Mouse (Mus musculus): ENCODE data around the gene Usp49.
A peak's percentile ranks its signal among the peaks of the same experiment; 100 is the strongest.

Gene Usp49

DNA sequence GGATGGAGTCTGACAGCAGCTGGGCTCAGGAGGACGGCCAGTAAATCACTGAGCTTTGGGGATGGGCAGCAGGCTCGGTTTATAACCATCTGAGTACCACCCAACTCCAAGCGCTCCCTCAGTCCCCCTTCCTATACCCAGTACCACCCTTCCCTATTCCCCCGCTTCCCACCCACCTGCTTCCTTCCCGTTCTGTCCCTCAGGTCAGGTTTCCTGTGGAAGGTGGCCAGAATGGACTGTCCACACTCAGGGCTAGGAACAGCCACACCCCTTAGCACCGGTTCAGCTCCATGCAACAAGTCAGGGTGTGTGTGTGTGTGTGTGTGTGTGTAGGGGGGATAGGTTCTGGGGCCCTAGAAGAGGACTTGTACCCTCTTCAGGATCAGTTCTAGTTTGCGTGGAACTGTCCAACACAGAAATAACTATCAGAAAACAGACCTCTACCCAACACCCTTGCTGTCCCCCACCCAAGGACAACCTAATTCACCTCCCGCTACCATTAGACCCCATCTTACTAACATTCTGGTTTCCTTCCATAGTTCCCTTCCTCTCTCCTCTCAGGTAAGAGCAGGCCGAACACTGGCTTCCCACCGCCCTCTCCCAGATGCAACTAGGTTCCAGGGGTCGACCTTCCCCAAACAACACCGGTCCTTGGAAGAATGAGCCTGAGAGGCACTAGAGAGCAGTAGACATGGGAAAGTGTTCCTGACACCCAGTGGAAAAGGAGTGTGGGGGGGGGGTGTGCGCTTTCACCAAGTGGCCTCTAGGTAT lies 63.4 kb downstream of the Usp49 start:
- DNase-seq (ENCODE audit: low read depth, low spot score): no peak

DNA sequence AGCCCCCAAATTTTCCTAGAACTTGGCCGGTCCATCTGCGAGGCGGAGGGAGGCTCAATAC lies 63.8 kb downstream of the Usp49 start, which contains the start of gene Gm21981:
Gene Gm21981 (minus strand): TSS at position 14 of the 61 bp plus-strand sequence.
- no peak for DNase-seq (ENCODE audit: low read depth, low spot score)

DNA sequence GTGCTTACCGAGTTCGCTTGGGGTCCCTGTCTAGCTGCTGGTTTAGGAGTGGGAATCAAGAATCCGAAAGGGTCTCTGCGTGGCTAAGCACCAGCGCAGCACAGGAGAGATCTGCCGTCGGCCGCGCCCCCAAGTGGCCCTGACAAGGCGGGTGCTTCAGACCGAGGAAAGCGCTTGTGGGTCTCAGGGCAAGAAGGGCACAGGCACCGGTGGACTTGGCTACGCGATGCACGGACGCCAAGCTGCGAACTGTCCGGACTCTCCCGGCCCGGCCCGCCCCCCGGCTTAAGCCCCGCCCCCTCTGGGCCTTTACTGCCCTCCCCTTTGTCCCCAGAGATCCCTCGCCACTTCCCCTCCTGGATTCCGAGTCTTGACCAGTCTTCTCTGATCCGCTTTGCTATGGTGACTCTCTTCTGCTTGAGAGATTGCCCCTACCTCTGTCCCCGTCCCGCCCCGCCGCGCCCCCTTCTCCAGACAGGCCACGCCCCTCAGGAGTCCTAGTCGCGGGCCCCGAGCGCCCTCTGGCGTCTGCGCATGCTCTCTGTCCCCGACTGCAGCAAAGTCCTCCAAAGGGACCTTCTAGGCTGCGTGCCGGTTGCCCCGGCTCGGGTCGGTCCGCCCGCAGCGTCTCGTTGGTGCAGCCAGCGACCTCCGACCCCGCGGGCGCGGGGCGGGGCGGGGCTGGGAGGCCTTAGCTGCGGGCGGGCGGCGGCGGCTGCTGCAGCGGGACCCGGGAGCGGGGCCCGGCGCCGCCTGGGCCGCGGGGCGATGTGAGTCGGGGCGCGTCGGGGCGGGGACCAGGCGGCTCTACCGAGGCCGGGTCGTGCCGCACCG lies 64.2 kb downstream of the Usp49 start, which contains the start of gene Prickle4:
Gene Prickle4 (minus strand): TSS at position 234 of the 834 bp plus-strand sequence.
- peak; percentile 93 for DNase-seq (ENCODE audit: low read depth, low spot score)

DNA sequence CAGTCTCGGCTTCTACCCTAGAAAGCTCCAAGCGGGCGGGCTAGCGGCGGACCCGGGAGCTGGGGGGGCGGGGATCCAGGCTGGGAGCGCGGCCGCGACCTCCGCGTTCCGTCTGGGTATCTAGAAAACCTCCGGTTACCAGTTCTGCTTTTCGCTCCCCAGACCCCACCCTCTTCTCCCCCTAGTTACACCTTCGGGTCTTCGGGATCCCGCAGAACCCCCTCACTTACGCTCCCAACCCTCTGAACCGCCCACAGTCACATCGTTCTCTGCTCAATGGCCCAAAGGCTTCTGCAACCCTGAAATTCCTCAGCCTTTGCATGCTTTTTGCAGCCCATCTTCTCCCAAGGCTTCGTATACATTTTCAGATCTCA lies 64.8 kb downstream of the Usp49 start:
- no peak for DNase-seq (ENCODE audit: low read depth, low spot score)

DNA sequence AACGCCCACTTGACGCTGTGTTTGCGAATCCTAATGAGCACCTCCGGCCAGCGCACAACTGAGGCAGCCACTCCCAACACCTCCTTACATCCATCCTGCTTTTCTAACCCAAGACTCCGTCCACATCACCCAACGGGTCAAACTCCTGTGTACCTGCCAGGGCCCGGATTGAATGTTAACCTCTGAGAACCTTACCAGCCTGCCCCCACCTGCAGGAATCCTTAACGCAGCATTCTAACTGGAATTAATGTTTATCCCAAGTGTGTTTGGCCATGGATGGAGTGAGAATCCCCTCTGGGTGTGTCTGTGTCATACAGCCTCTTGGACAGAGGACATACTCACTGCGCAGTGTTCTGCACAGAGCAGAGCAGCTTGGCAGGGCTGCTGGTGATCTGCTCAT lies 67.7 kb downstream of the Usp49 start:
- DNase-seq (ENCODE audit: low read depth, low spot score): no peak

DNA sequence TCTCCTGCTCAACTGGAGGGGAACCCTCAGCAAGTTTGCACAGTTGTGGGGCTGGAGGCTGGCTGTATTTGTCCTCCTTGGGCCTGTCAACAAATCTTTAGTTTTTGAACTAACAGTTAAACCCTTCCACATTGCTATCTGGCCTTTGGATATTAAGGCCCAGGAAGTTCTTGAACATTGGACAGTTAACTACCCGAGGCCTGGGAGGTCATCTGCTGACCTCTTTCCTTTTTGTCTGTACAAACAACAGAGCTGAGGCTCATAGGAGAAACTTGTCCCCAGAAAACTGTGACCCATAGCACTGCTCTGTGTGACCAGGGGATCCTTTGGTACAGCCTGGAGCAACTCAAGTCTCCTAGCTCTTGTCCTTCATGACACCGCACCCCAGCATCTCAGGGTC lies 68.6 kb downstream of the Usp49 start:
- DNase-seq (ENCODE audit: low read depth, low spot score): no peak

DNA sequence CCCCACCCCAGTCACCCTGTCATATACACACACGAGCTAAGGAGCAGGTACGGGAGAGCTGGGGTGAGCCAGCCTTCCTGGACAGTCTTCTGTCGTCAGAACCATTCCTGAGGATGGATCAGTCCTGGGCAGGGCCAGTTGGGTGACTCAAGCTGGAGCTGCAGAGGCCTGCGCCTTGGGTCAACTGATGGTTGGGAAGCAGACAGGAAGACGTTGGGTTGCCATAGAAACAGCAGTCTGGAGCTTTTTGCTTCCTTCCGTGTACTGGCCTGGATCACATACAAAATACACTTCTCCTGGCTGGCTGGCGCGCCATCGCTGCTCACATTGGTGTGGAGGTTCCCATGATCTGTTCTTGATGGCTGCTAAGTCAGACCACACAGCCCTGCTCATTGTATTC lies 71.3 kb downstream of the Usp49 start:
- DNase-seq (ENCODE audit: low read depth, low spot score): no peak

DNA sequence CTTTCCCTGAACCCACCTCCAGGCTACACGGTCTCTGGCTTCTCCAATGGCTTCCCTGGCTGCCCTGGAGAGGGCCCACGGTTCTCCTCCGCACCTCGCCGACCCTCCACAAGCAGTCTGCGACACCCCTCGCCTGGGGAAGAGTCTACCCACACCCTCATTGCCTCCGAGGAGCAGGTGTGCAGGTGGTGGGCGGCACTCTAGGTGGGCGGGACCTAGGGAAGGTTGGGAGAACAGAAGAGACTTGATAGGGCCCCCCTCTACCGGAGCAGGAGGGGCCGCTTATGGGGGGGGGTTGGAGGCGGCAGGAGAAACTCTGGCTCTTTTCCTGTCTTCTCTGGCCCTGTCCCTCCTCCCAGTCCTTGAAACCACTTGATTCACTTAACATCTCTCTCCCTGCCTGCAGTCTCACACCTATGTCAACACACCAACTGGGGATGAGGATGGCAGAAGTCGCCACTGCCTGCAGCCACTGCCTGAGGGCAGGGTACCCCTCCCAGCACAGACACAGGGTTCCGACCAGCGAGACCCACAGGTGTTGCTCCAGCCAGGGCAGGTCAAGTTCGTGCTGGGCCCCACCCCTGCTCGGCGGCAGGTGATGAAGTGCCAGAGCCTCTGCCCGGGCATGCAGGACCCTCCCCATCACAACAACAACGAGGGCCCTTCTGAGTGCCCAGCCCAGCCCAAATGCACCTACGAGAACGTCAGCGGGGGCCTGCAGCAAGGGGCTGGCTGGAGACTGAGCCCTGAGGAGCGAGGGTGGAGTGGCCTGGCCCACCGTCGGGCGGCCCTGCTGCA lies 72.3 kb downstream of the Usp49 start:
- no peak for DNase-seq (ENCODE audit: low read depth, low spot score)

DNA sequence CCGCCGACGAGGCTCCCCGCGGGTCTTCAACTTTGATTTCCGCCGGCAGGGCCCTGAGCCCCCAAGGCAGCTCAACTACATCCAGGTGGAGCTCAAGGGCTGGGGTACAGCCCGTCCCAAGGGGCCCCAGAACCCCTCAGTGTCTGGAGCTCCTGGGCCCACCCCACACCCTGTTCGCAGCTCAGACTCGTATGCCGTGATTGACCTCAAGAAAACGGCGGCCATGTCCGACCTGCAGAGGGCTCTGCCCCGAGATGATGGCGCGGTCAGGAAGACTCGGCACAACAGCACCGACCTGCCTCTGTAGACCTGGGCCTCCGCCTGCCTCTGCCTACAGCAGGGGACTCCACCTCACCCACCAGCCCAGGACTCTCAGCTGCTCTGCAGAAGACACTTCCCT lies 73.1 kb downstream of the Usp49 start:
- DNase-seq (ENCODE audit: low read depth, low spot score): no peak

DNA sequence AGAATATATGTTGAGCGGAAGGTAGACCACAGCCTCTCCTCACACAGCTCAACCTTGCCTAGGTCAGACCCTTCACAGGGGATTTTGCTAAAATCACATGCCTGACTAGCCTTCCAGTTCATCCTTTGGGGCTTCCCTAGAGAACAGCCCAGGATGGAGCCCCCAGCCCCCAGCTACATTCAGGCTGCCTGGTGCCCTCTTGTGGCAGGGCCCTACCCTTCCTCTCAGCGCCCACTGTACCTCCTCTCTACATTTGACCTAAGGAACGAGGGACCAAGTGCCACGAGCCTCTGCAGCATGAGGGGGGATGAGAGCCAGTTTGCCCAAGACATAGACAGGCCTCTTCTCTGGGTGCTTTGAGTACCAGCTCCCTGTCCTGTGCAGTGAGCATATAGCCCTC lies 74.2 kb downstream of the Usp49 start:
- DNase-seq (ENCODE audit: low read depth, low spot score): no peak

DNA sequence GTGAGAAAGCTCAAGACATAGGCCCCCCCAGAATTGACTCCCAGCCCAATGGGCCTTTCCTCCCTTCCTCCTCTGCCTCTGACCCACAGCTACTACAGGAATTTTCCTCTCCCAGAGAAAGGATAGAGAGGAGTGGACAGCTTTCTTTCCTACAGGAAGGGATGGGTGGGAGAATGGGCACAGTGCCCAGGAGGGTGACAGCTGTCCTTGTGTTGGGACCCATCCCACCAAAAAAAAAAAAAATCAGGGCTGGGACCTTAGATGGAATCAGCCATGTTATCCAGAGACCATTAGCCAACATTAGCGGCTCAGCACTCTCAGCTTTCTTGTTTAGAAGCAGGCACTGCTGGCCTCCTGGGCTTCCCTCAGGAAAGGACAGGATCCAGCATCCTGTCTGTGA lies 75.7 kb downstream of the Usp49 start:
- no peak for DNase-seq (ENCODE audit: low read depth, low spot score)

DNA sequence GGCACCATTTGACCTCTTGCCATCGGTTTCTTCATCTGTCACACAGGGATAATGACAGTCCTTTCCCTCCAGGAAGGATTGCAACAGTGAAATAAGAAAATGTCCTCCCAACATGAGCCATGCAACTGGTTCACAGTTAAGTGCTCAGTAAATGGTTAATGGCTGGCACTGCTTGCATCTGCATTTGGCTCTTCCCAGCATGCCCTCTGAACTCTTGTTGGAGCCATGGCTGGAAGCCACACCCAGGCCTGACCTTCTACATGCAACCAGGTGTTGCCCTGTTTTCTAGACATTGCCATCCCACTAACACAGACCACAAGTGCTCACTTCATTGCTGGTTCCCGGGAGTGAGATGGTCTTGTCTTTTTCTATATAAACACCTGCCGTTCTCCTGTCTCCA lies 77.5 kb downstream of the Usp49 start:
- no peak for DNase-seq (ENCODE audit: low read depth, low spot score)

DNA sequence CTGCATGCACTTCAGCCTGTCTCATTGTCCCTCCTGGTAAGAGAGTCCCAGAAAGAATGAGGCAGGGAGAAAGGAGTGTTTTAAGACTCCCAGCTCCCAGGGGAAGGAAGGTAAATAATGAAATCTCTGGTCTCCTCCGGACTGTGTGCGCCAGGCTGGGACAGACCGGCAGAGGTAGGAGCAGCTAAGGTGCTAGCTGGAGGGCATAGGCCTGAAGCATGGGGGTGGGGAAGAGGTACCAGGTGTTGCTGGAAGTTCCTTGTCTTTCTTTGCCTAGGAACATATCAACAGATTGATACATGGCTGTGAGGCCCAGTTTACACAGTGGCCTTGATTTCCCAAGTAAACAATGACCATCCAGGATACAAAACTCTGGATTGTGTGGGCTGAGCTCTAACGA lies 78.5 kb downstream of the Usp49 start:
- DNase-seq (ENCODE audit: low read depth, low spot score): no peak

DNA sequence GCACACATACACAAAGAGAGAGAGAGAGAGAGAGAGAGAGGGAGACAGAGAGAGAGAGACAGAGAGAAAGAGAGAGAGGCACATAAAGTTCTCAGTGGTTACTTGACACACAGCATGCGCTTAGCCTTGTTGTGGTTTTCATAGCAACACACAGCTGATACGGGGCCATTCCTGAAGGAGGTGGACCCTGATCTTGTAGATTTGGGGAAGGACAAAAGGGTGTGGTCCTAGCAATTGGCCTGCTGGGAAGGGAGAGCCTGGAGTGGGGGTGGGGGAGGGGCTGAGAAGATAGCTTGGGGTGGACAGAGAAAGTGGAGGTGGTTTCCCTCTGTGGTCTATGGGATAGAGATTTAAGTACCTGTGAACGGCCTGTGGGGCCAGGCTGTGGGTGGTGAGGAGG lies 79.5 kb downstream of the Usp49 start:
- no peak for DNase-seq (ENCODE audit: low read depth, low spot score)

DNA sequence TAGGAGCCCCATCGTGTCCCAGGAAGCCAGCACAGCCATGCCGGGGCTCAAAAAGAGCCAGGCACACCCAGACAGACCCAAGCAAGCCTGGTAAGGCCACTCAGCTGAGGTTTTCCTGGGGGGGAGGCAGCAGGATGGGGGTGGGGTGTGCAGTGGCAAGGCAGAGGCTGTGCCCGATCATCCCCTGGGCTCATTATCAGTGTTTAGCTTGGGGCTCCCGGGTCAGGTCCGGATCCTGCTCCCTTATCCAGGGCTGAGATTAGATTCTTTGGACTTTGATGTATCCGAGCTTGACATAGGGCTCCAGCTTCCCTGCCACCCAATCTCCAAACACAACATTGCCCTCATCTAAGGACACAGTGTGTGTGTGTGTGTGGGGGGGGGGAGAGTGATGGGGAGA lies 81.4 kb downstream of the Usp49 start:
- DNase-seq (ENCODE audit: low read depth, low spot score): no peak

DNA sequence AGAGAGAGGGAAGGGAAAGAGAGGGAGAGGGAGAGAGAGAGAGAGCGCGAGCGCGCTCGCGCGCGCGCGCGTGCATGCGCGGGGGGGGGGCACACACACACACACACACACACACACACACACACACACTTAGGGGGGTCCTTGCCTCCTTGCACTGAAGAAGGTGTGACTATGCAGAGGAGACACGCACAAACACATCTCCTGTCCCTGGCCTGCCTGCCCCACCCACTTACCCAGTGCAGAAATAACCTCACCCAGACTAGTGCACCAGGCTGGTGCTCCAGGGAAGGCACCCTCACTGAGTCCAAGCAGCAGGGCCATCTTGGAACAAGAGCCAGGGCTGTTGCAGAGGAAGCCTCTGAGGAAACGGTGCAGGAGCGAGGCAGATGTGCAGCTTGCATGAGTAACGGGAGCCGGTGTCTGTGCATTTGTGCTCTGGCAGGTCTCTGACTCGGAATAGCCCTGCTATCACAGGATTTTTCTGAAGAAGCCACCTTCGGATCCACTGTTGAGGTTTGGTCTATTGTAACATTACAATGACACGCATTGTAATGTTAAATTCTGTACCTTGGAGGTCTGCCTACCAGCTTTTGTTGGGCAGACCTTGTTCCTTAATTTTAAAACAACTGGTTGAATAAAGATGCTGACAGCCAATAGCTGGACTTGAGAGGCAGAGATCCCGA lies 82.5 kb downstream of the Usp49 start:
- no peak for DNase-seq (ENCODE audit: low read depth, low spot score)

DNA sequence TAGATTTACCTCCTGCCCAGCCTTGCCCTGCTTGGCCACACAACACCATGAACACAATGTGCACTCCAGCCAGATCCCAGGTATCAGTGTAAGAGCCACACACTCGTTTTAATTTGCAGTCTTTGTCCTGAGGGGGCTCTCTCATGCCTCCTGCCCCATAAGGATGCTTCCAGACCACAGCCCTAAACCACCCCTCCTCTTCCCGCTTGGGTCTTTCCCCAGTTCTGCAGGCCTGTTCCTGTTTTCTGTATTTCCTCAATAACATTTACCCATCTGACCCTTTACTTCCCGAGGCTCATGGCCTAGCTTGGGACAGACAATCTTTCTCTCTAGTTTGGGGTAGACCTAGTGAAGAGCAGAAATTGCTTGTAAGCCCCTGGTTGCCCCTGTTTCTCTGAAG lies 84.5 kb downstream of the Usp49 start:
- no peak for DNase-seq (ENCODE audit: low read depth, low spot score)

DNA sequence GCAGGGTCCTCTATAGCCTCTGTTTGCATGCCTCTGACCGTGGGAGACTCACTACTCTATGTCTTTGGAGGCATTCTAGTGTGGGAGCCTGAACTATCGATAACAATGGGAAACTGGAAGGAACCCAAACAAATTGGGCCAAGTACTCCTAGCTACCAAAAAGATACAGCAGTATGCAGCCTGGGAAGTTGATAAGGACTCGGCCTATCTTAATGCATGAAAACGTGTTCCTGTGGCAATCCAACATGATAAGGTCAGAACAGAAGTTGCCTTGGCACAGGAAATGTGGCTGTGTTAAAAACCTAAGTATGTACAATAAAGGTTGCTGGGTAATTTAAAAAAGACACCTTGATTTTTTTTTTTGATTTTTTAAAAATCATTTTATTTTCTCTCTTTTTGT lies 90.7 kb downstream of the Usp49 start:
- DNase-seq (ENCODE audit: low read depth, low spot score): no peak

DNA sequence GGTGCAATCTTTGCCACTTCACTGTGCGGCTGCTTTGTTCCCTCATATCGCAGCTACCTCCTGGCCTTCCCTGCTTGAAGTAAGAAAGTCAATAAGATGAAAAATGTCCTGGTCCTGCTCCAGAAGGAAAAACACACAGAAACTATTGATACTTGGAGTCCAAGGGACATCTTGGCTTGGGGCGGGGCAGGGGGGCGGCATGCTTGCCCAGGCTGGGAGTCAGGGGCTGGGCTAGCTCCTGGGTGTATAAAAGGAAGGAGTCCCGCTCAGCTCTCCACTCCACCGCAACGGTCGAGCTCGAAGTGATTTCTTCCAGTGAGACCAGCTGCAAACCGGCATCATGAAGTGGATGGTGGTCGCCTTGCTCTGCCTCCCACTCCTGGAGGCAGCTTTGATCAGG lies 96.1 kb downstream of the Usp49 start, which contains the start of gene Pgc:
Gene Pgc (plus strand): TSS at position 277 of the 400 bp plus-strand sequence.
- no peak for DNase-seq (ENCODE audit: low read depth, low spot score)

DNA sequence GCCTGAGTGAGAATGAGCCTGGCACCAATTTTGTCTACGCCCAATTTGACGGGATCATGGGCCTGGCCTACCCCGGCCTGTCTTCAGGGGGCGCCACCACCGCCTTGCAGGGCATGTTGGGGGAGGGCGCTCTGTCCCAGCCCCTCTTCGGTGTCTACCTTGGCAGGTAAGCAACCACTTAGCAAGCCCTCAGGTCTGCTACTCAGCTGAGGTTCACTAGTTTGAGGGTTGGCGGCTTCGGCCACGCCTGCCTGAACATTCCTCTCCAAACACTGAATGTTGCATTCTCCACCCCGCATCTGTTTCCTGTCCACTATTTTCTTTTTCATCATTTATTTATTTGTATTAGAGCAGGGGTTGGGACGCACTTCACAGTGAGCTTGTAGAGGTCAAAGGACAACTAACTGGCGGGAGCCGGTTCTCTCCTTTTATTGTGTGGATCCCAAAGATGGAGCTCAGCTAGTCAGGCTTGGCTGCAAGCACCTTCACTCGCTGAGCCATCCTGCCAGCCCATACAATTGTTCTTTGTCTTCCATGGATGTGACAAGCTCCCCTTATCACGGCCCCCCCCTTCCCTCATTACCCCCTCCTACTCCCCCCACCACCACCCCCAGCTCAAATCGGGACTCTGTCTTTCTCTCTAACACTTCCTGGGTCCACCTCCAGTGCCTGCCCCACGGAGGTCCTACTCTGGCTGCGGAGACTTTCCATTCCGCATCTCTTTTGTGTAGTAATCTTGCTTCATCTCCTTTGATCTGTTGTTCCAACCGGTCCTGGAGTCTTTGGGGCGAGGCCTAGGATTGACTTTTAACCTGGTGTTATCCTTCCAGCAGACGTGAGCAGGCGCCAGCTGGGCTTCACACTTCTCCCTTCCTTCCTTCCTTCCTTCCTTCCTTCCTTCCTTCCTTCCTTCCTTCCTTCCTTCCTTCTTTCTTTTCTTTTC lies 100.4 kb downstream of the Usp49 start:
- DNase-seq (ENCODE audit: low read depth, low spot score): no peak

DNA sequence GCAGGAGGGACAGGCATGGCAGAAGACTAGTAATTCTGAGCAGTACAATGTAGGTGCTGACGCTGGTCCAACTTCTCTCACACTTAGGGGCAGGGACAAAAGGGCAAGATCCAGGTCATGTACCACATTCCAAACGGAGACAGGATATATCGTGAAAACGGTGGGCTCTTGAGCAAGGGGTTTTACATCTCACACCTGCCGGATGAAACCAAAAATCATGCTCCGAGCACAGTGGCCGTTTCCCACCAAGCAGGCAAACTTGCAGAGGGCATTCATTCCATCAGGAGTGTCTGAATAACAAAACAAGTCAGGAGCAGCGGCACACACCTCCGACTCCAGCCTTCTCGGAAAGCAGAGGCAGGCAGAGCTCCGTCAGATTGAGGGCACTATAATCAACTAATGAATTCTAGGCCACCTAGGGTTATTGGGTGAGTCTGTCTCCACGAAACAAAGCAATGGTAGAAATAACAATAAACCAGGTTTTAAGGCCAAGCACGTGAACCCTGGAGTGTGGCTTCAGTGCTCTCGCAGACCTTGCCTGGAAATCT lies 105.1 kb downstream of the Usp49 start:
- no peak for DNase-seq (ENCODE audit: low read depth, low spot score)
